Mouse (Mus musculus): Measurements from ENCODE around the gene Pdxdc1.

DNA sequence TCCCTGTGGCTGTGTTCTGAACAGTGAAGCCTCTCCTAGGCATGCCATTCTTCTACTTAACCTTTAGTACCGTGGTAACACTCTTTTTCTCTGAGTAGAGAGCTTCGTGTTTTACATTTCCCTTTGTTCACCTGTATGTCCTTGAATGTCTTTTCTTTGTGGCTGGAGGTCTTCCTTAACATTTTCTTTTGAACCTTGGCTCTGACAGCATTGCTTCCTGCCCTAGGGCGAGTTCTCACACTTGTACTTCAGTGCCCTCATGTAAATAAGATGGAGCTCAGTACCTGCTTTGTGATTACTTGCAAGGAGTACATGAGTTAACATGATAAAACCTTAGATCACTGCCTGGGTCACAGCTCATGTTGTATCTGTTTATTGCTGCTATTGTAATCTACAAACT, 117.0 kb downstream of the Pdxdc1 start:
- TF ChIP-seq POLR2A (IDR thresholded peaks at IDR 0.05; ENCODE audit: low read depth, low read length) (no peak), CTCF (conservative IDR thresholded peaks at IDR 0.05; ENCODE audit: insufficient read depth, insufficient read length, low read depth, low read length) (no peak)
